Mouse (Mus musculus): ENCODE data around the gene Prkn. TPM values are rescaled to one million over a fixed set of nuclear protein-coding genes. Genes with fewer than 3 reads are reported as not detected.

Prkn gene
- polyA plus RNA-seq, 1 experiment from 2014 or later: 2.8 TPM

DNA sequence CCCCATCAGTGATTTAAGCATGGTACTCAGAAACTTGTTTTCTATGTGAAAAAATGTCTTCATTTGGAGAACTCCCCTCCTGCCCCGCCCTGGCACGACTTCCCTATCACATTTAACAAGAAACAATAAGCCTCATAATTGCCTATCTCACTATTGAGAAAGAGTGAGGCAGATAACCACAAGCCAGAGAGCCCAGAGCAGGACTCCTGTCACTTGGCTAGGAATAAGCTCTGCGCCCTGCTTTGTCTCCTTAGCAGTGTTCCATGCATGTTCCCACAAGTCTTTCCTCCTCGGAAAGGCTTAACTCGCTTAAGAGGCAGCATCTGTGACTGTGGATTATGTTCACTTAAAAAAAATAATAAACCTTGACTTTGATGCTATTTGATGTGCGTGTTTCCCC is 798.3 kb downstream of the Prkn start:
- no peak for DNase-seq (ENCODE audit: low spot score)
- Histone ChIP-seq H3K27ac (ENCODE audit: low read length) (no peak overlapping the region), H3K4me1 (ENCODE audit: insufficient read depth, low read depth, low read length) (no peaks in the 10 kb centered on the region), H3K9ac (replicated peaks; ENCODE audit: low read depth) (no peak overlapping the region), H3K4me3 (ENCODE audit: low read depth, low read length) (no peak overlapping the region), H3K4me2 (replicated peaks; ENCODE audit: low read depth, low read length) (no peak overlapping the region), H3K27me3 (replicated peaks; ENCODE audit: insufficient read depth, low read length) (no peaks in the 10 kb centered on the region), H3K9me3 (ENCODE audit: low read length) (no peaks in the 10 kb centered on the region), H3K36me3 (ENCODE audit: insufficient read depth, low read length) (no peaks in the 10 kb centered on the region)
- TF ChIP-seq EP300 (IDR thresholded peaks at IDR 0.05) (no peak), CTCF (IDR thresholded peaks at IDR 0.05) (no peak)
- ATAC-seq: no peak
- WGBS: 76% methylated on average over 6 of the region's 6 CpGs

DNA sequence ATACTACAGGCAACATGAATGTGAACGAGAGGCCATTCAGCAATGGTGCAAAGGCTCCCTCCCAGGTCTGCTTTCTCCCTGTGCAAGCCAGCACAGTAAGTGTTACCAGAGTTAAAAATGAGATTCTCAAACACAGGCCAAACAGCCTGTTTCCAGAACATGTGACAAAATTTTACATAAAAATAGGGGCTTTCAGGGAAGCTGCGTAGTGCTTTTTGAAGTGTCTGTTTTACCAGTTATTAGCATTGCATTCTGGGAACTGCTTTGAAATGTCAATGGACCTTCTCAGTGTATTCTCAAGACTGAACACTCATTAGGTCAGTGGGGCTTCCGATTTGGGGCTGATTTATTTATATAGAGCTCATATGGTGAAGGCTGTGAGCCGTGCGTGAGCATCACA is 799.6 kb downstream of the Prkn start:
- Histone ChIP-seq H3K9ac (replicated peaks; ENCODE audit: low read depth) (no peak overlapping the region), H3K27me3 (replicated peaks; ENCODE audit: insufficient read depth, low read length) (no peaks in the 10 kb centered on the region), H3K36me3 (ENCODE audit: insufficient read depth, low read length) (no peaks in the 10 kb centered on the region), H3K4me2 (replicated peaks; ENCODE audit: low read depth, low read length) (no peak overlapping the region), H3K9me3 (ENCODE audit: low read length) (no peaks in the 10 kb centered on the region), H3K4me1 (ENCODE audit: insufficient read depth, low read depth, low read length) (no peaks in the 10 kb centered on the region), H3K27ac (ENCODE audit: low read length) (no peak overlapping the region), H3K4me3 (ENCODE audit: low read depth, low read length) (no peak overlapping the region)
- no peak for TF ChIP-seq EP300 (IDR thresholded peaks at IDR 0.05)
- WGBS: 71% methylated on average over 5 of the region's 5 CpGs
- ATAC-seq (no peak), DNase-seq (ENCODE audit: low spot score) (no peak)

GRCm38 (mm10) chr17:11642328-11642727 is 802.1 kb downstream of the Prkn start:
- H3K27me3 ChIP-seq (replicated peaks; ENCODE audit: insufficient read depth, low read length): no peaks in the 10 kb centered on the region
- TF ChIP-seq CTCF (IDR thresholded peaks at IDR 0.05): no peak
- no peak for TF ChIP-seq EP300 (IDR thresholded peaks at IDR 0.05)
- H3K36me3 ChIP-seq (ENCODE audit: insufficient read depth, low read length): no peaks in the 10 kb centered on the region
- DNase-seq (ENCODE audit: low spot score): peak; percentile 14
- no peak overlapping the region for H3K9ac ChIP-seq (replicated peaks; ENCODE audit: low read depth)
- no peaks in the 10 kb centered on the region for H3K4me1 ChIP-seq (ENCODE audit: insufficient read depth, low read depth, low read length)
- WGBS: 76% methylated on average over 1 of the region's 1 CpGs
- no peak overlapping the region for H3K4me3 ChIP-seq (ENCODE audit: low read depth, low read length)
- ATAC-seq: no peak
- no peak overlapping the region for H3K27ac ChIP-seq (ENCODE audit: low read length)
- no peaks in the 10 kb centered on the region for H3K9me3 ChIP-seq (ENCODE audit: low read length)
- H3K4me2 ChIP-seq (replicated peaks; ENCODE audit: low read depth, low read length): no peak overlapping the region

DNA sequence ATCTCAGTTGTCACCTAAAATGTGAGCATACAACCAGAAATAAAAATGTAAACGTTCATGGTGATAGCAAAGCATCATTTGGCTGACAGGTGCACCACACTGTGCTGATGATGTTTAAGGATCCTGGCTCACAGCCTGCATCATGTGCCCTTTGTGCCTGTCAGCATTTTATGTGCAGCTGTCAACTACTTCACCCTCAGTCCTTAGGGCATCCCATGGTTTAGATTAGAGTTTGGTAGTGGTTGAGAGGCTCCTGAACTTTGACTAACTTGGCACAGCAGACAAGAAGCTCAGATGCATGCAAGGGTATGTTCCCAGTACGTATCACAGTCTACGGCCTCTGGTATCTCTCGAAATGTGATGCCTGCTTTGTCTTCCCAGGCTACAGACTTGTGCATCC is 803.8 kb downstream of the Prkn start:
- WGBS: 79% methylated on average over 4 of the region's 4 CpGs
- Histone ChIP-seq H3K4me1 (ENCODE audit: insufficient read depth, low read depth, low read length) (no peaks in the 10 kb centered on the region), H3K27ac (ENCODE audit: low read length) (no peak overlapping the region), H3K4me2 (replicated peaks; ENCODE audit: low read depth, low read length) (no peak overlapping the region), H3K36me3 (ENCODE audit: insufficient read depth, low read length) (no peaks in the 10 kb centered on the region), H3K9ac (replicated peaks; ENCODE audit: low read depth) (no peak overlapping the region), H3K4me3 (ENCODE audit: low read depth, low read length) (no peak overlapping the region), H3K9me3 (ENCODE audit: low read length) (no peaks in the 10 kb centered on the region), H3K27me3 (replicated peaks; ENCODE audit: insufficient read depth, low read length) (no peaks in the 10 kb centered on the region)
- no peak for DNase-seq (ENCODE audit: low spot score)
- ATAC-seq: no peak
- TF ChIP-seq EP300 (IDR thresholded peaks at IDR 0.05): no peak
- TF ChIP-seq CTCF (IDR thresholded peaks at IDR 0.05): no peak

DNA sequence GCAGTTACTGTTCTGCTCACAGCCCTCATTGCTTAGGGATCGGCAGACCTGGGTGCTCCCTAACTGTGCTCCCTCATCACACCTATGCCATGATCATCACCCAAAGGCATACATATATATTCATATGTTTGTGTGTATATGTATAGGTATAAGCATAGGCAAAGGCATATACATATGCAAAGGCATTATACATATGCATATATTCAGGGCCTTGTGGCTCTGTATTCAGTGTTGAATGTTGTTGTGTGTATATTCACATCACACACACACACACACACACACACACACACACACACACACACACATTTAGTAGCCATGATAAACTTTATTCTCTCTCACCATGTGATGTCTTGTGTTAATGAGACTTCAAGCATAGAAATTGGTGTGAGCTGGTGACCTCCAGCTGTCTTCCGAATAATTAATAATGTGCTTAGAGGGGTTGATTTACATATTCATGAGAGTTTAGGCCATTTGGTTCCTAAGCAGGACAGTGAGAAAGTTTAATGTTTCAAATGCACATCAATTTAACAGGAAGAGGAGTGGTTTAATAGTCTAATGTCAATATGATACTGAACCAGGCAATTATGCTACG is 804.8 kb downstream of the Prkn start:
- Histone ChIP-seq H3K27me3 (replicated peaks; ENCODE audit: insufficient read depth, low read length) (no peaks in the 10 kb centered on the region), H3K27ac (ENCODE audit: low read length) (no peak overlapping the region), H3K4me1 (ENCODE audit: insufficient read depth, low read depth, low read length) (no peaks in the 10 kb centered on the region), H3K36me3 (ENCODE audit: insufficient read depth, low read length) (no peaks in the 10 kb centered on the region), H3K9ac (replicated peaks; ENCODE audit: low read depth) (no peak overlapping the region), H3K9me3 (ENCODE audit: low read length) (no peaks in the 10 kb centered on the region), H3K4me3 (ENCODE audit: low read depth, low read length) (no peak overlapping the region), H3K4me2 (replicated peaks; ENCODE audit: low read depth, low read length) (no peak overlapping the region)
- DNase-seq (ENCODE audit: low spot score) (no peak), ATAC-seq (no peak)
- no peak for TF ChIP-seq EP300 (IDR thresholded peaks at IDR 0.05)
- no peak for TF ChIP-seq CTCF (IDR thresholded peaks at IDR 0.05)
- WGBS: 77% methylated on average over 3 of the region's 3 CpGs

DNA sequence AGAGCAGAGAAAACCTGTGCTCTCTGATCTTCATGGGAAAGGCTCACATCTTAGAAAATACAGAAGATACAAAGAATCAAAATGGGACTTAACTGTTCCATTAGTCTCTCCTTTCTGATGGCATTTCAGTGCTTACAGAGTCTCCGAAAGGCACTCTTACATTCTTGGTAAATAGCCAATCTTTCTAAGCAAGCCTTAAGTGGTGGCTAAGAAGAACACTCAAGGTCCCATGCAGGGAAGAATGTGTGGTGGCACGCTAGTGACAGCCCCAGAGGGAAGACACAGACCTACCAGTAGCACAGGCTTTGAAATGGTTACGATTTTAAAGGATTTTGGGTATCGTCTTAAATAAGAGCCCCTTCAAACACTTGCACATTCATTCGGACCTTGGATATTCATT is 816.2 kb downstream of the Prkn start:
- Histone ChIP-seq H3K9me3 (ENCODE audit: low read length) (no peaks in the 10 kb centered on the region), H3K36me3 (ENCODE audit: insufficient read depth, low read length) (no peaks in the 10 kb centered on the region), H3K9ac (replicated peaks; ENCODE audit: low read depth) (no peak overlapping the region), H3K4me3 (ENCODE audit: low read depth, low read length) (no peak overlapping the region), H3K27me3 (replicated peaks; ENCODE audit: insufficient read depth, low read length) (no peaks in the 10 kb centered on the region), H3K27ac (ENCODE audit: low read length) (no peak overlapping the region), H3K4me2 (replicated peaks; ENCODE audit: low read depth, low read length) (no peak overlapping the region), H3K4me1 (ENCODE audit: insufficient read depth, low read depth, low read length) (no peaks in the 10 kb centered on the region)
- DNase-seq (ENCODE audit: low spot score): peak; percentile 83
- peak; percentile 94 for ATAC-seq
- no peak for TF ChIP-seq CTCF (IDR thresholded peaks at IDR 0.05)
- peak; percentile 79 for TF ChIP-seq EP300 (IDR thresholded peaks at IDR 0.05)
- 46% methylated on average over 5 of the region's 5 CpGs for whole genome bisulfite sequencing

- Histone ChIP-seq H3K4me2 (replicated peaks; ENCODE audit: low read depth, low read length) (no peak overlapping the region), H3K36me3 (ENCODE audit: insufficient read depth, low read length) (no peaks in the 10 kb centered on the region), H3K4me3 (ENCODE audit: low read depth, low read length) (no peak overlapping the region), H3K27ac (ENCODE audit: low read length) (no peak overlapping the region), H3K4me1 (ENCODE audit: insufficient read depth, low read depth, low read length) (no peaks in the 10 kb centered on the region), H3K27me3 (replicated peaks; ENCODE audit: insufficient read depth, low read length) (no peaks in the 10 kb centered on the region), H3K9ac (replicated peaks; ENCODE audit: low read depth) (no peak overlapping the region), H3K9me3 (ENCODE audit: low read length) (no peaks in the 10 kb centered on the region)
- no peak for TF ChIP-seq CTCF (IDR thresholded peaks at IDR 0.05)
- TF ChIP-seq EP300 (IDR thresholded peaks at IDR 0.05): no peak
- DNase-seq (ENCODE audit: low spot score) (peak; percentile 53), ATAC-seq (peak; percentile 41)
- 86% methylated on average over 3 of the region's 3 CpGs for WGBS
Observed at GRCm38 (mm10) chr17:11656878-11657277, 816.7 kb downstream of the Prkn start.

Measured in lung, postnatal 0 days (tissue).